Mouse (Mus musculus) mesoderm, embryonic 11.5 days (tissue): ENCODE results near the gene Fam76a.

Experiments
- DNase-seq: peaks from one replicate; pipeline ENCODE4 v3.0.0-alpha.2; 2012; ENCODE audit warnings: low read depth, low spot score

Gene Fam76a

DNA sequence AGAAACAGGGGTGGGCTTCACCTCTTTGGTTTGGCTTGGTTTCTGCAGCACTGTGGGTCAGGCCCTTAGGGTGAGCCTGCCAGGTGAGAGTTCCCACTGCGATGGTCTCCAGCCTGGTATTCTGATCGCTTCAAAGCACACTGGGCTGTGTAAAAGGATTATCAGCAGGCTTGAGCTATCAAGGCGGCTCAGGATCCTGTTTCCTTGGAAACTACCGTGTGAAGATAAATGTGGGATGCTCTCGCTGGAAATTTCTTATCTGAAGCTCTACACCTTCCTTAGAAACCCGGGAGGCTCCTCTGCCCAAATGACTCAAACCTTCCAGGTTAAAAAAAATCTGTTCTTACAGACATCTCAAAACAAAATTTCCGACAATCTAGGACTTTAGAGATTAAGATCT lies 28.0 kb downstream of the Fam76a start:
- DNase-seq = no peak

DNA sequence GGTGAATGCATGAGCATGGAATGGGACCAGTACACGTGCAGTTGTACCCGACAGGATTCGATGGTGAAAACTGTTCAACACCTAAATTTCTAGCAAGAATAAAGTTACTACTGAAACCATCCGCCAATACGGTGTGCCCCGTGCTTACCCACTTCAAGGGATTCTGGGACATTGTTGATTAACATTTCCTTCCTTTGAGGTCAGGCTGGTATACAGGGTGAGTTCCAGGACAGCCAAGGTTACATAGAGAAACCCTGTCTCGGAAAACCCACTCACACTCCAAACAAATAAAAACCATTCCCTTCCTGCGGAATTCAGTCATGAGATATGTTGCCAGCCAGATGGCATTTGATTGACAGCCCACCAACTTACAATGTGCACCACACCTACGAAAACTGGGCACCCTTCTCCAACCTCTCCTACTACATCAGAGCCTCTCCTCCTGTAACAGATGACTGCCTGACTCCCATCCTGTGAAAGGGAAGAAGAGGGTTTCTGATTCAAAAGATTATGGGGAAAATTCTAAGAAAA lies 37.4 kb downstream of the Fam76a start:
- DNase-seq = no peak

- DNase-seq = peak; percentile 95
Measured at GRCm38 (mm10) chr4:132884064-132884843, 38.1 kb downstream of the Fam76a start, which contains the start of gene Stx12. Stx12 (minus strand) TSS chr4:132884509.

DNA sequence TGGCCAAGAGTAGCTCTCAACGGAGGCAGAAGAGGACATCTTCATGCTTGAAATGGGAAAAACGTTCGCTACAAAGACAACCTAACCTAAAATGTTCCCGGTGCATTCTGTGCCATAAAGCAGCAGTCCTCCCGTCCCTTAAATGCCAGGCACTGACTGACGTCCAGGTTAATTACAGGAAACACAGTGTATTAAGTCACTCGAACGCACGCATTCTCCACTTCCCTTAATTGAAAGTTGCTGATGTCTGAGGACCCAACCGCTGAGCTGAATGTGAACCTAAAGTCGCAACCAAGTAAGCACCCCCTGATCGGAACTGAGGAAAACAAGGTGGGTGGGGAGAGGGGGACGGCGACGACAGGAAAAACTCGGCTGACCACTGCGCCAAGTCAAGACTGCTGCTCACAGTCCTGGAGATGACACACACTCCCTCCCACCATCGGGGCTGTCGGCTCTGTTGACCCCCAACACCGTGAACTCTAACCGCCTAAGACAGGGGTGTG lies 38.7 kb downstream of the Fam76a start:
- no peak for DNase-seq

DNA sequence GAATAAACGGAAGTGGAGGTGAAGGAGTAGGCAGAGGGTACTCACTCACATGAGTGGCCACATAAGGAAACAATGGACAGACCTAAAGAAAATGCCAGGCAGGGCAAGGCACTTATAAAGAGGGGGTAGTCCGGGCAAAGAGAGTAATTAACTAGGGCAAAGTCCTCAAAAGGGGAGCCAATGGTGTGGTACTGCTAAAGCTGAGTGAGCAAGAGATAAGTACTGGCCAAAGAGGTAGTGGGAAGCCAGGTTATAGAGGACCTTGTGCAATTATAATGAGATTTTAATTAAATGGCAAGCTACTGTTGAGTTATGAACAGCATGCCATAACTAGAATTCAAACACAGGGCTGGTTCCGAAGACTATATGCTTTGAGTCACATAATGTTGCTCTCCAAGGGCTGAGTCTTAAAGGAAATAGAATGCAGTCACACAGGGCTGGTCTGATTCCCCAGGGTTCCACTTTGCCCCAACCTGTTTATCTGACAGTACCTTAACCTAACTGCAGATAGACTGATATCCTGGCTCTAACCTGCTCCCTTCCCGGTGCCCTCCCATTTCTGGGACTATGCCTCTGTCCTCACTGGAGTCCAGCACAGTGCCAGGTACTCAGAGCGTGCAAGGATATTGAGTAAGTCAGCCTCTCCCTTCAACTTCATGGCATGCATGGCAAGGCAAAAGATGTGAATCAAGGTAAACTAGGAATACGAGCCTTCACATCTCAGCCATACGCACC lies 47.8 kb downstream of the Fam76a start:
- DNase-seq = no peak

- DNase-seq = no peak
Measured at GRCm38 (mm10) chr4:132873481-132874362, 48.6 kb downstream of the Fam76a start.

DNA sequence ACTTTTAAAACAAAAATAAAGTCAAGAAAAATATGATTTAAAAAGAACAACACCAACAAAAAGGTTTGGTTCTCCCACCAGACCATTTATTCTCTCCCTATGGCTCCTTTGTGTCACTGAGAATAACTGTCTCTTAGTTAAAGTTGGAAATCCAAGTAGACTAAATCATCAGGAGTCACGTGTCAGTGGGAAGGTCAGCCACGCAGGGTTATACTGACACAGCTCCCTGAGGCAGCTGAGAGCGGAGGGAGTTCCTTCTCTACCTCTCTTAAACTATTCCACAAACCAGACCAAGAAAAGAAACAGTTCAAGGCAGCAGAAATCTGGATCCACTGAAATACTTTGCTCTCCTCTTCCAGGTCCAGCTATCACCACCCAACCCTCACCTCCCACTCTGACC lies 51.2 kb downstream of the Fam76a start:
- DNase-seq = no peak

DNA sequence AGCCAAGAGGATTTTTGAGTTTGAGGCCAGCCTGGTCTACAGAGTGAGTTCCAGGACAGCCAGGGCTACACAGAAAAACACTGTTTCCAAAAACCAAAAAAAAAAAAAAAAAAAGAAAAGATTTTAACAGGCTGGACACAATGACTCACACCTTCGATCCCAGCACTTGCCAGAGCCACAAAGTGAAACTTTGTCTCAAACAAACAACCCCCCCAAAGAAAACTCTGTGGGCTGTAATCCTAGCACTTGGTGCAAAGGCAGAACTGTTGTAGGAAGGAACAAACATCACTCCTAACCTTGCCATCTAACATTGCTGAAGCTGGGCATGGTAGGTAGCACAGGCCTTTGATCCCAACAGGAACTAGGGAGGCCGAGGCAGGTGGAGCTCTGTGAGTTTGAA lies 57.5 kb downstream of the Fam76a start:
- DNase-seq = no peak

GRCm38 (mm10) chr4:132863012-132863411 lies 59.3 kb downstream of the Fam76a start:
- no peak for DNase-seq

DNA sequence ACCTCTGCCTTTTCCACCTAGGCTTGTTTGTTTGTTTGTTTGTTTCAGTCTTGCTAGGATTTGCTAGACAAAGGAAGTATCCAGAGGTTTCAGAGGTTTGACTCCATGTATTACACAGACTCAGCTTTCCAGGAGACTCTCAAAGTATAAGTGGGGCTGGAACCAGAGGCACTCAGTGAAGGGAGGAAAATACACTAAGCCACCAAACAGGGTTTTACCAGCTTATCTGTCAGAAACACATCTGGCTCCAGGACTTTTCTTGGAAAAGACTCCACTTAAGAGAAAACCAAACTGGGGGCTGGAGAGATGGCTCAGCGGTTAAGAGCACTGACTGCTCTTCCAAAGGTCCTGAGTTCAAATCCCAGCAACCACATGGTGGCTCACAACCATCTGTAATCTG lies 61.5 kb downstream of the Fam76a start:
- DNase-seq = no peak
